Mouse (Mus musculus) left cerebral cortex, adult 2 months (tissue): ENCODE results near the gene Gm49673. TPM values are rescaled to one million over a fixed set of nuclear protein-coding genes. Genes with fewer than 3 reads are reported as not detected.
"Not testable (repeated sequence)": the region's sequence is repeated elsewhere in the genome, so short reads cannot be mapped to it uniquely, and the experiment has no call there.

Experiments used
- DNase-seq, 2 experiments: peaks; one replicate each; pipeline ENCODE4 v3.0.0; 2021 to 2022; ENCODE audit warnings: low spot score in 2 of 2, mixed read lengths in 1 of 2; ENCODE audit errors: extremely low spot score in 1 of 2
- H3K27ac ChIP-seq: fragments of 200-600 bp; 2 replicates; pipeline ENCODE4 v1.8.1; 2022
- H3K4me3 ChIP-seq: fragments of 200-600 bp; 2 replicates; pipeline ENCODE4 v1.8.1; 2022
- CTCF ChIP-seq: fragments of 200-600 bp; IDR thresholded peaks from 2 replicates; pipeline ENCODE4 v1.8.1; 2022; ENCODE audit warnings: antibody characterized with exemption, mild to moderate bottlenecking, moderate library complexity
- intact Hi-C: fragments of 180-260 bp; cut with DNase I; formaldehyde crosslinking; loops from one replicate; pipeline ENCODE4 v1.15.1; 2025
- total RNA-seq, 2 experiments: library from RNA; stranded (reverse); gene quantifications; 2 replicates each; pipeline ENCODE4 v1.2.3; 2021

The Gm49673 gene
- total RNA-seq, 2 experiments from 2014 or later = 0.18 to 0.61 TPM

GRCm38 (mm10) chr17:8100405-8101296 is 46.9 kb downstream of the Gm49673 start:
- intact Hi-C loops, H3K4me3 ChIP-seq, H3K27ac ChIP-seq, DNase-seq: not testable (repeated sequence)

- DNase-seq, H3K27ac ChIP-seq, H3K4me3 ChIP-seq, intact Hi-C loops: not testable (repeated sequence)
These were observed 51.4 kb downstream of the Gm49673 start for GRCm38 (mm10) chr17:8096199-8096598.

DNA sequence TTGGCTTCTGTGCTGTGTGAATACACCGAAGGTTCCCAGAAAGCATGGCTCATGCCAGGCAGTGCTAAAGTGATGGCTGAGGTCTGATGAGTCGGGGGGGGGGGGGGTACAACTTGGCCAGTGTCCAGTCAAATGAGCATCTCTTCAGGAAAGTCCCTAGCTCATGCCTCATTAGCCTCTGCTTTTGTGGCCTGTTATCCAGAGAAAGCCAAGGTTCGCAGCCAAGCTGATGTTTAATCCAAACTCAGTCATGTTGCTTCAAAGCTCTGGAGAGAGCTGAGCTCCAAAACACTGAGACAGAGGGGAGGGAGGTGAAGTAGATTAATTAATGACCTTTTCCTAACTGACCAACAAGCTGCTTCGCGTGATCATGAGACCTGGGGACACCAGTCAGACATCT is 51.9 kb downstream of the Gm49673 start:
- H3K27ac ChIP-seq, DNase-seq, intact Hi-C loops, H3K4me3 ChIP-seq: not testable (repeated sequence)

- H3K4me3 ChIP-seq, DNase-seq, intact Hi-C loops, H3K27ac ChIP-seq: not testable (repeated sequence)
These were observed 54.8 kb downstream of the Gm49673 start for GRCm38 (mm10) chr17:8092537-8093526.

DNA sequence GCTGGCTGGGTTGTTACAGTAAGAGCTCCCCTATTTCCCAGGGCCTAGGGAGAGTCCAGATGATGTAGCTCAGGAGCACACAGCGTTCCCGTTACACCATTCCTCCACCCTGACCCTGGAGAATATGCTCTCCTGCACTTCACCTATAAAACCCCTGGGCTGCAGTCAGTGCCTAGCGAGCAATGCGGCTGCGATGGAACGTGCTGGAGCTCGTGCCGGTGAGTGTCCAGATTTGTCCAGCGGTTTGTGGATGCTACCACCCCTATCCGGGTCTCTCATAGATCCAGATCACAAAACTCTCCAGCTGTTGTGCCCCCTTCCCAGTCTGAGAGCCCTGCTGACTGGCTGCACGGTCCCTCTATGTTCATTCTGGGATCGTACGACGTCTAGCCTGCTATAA is 56.3 kb downstream of the Gm49673 start:
- H3K4me3 ChIP-seq, DNase-seq, intact Hi-C loops, H3K27ac ChIP-seq: not testable (repeated sequence)

GRCm38 (mm10) chr17:8069847-8070246 is 77.7 kb downstream of the Gm49673 start:
- H3K27ac ChIP-seq, DNase-seq, H3K4me3 ChIP-seq, intact Hi-C loops: not testable (repeated sequence)

GRCm38 (mm10) chr17:8056637-8057138 is 90.9 kb downstream of the Gm49673 start:
- H3K27ac ChIP-seq, H3K4me3 ChIP-seq, intact Hi-C loops, DNase-seq: not testable (repeated sequence)

DNA sequence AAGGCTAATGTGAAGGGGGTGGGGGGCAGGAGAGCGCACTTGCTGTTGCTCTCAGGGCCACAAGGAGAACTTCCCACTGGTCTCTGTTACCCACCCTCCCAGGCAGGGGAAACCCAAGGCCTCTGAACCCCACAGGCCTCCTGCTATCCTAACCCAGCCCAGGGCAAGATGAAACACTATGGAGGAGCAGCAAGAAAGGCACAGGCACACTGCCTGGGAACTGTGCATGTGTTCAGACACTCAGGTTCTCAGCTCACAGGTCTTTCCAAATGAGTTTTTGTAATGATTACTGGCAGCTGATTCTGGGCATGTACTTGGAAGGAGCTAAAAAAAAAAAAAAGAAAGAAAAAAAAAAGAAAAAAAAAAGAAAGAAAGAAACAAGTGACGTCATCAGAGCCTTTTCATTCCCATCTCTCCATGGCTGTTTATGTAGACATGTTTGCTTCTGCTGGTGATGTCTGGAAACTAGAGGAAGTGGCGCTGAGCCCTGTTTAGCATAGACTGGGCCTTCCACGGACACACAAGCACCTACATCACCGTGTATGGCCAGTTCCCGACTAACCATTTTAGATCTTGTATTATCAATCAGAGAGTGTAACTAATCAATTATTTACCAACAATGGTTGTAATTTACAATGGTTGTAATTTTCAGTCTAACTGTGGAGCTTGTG is 91.5 kb downstream of the Gm49673 start:
- intact Hi-C loops, DNase-seq, H3K27ac ChIP-seq, H3K4me3 ChIP-seq: not testable (repeated sequence)

- H3K4me3 ChIP-seq, intact Hi-C loops, H3K27ac ChIP-seq: not testable (repeated sequence)
- DNase-seq = peak; percentile 75 to 82
- TF ChIP-seq CTCF = peak; percentile 55
These were observed 96.3 kb downstream of the Gm49673 start for GRCm38 (mm10) chr17:8051247-8051646.

DNA sequence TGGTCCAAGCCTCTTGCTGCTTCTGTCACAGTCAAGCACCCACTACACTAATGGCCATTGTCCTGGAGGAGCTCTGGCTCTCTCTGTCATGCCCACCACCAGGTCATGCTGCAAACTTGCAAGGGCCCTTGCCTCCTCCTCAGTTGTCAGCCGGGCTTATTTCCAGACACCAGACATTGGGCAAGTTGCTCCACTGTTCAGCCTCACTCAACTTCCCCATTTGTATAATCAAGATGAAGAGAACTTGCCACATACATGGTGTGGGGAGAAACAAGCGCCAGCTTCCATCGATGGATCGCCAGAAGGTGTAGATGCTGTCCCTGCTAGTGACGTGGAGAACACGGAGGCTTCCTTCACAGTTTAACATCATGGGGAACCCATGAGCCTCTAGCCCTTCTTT is 97.4 kb downstream of the Gm49673 start:
- intact Hi-C loops, H3K27ac ChIP-seq, H3K4me3 ChIP-seq, DNase-seq: not testable (repeated sequence)

DNA sequence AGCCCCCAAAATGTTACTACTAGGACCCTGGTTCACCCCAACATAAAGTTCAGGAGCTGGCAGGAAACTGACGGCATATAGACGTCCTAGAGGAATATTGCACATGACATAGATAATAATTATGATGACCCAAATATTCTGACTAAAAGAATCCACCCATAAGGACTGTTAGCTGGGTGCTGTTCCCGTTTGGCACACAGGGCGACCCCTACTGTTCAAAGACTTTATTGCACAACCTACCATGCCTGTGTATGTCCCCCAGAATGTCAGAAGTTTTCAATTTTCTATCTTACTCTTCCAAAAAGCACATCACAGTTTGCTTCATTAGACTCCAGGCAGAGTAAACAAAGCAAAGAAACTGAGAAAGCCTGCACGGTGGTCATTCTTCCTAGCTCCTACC is 101.4 kb downstream of the Gm49673 start:
- intact Hi-C loops, H3K27ac ChIP-seq, H3K4me3 ChIP-seq: not testable (repeated sequence)
- DNase-seq = peak; percentile 60 to 70
- TF ChIP-seq CTCF = peak; percentile 41

DNA sequence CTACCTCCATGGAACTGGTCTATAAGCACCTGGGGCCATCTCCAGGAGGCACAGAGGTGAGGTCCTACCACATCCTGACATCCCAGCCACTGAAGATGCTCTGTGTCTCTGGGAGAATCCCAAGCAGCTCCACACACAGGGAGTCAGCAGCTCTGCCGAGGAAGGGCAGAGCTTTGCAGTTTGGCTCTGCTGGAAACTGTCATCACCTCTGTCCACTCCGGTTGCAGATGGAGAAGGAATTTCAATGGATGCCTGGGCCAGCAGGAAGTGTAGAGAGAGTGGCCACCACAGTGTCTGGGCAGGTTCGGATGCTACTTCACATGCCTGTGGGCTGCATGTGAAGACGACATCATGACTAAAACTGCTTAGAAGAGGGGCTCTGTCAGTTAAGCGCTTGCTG is 106.4 kb downstream of the Gm49673 start:
- H3K27ac ChIP-seq, H3K4me3 ChIP-seq, intact Hi-C loops, DNase-seq: not testable (repeated sequence)

DNA sequence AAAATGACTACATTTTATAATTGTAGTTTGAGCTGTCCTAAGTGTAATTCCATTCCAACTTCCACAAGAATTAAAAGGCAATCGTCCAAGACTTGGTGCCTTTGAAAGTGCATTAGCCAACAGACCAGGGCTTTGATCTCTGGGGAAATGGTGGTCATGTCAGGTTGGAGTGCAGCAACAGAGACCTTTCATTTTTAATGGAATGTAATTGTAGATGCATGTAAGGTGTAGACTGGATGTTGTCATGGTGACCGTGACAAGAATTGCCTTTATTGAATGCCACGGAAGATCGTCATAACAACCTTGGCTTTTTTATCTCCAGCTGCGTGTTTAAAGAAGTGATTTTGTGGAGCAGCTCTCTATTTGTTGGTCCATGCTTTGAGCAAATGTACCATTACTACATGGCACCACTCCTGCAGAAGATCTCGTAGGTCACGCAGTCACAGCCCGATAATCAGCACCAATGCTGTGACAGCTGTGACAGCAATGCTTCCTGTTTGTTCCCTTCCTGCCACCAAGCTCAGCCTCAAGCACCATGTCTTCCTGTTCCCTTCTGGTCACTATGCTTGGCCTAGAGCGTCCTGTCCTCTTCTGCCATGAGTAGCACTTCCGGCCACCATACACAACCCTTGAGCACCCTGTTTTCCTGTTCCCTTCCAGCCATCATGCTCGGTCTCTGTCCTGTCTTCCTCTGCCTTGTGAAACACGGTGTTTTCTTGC is 107.5 kb downstream of the Gm49673 start:
- DNase-seq, intact Hi-C loops, H3K4me3 ChIP-seq, H3K27ac ChIP-seq: not testable (repeated sequence)

DNA sequence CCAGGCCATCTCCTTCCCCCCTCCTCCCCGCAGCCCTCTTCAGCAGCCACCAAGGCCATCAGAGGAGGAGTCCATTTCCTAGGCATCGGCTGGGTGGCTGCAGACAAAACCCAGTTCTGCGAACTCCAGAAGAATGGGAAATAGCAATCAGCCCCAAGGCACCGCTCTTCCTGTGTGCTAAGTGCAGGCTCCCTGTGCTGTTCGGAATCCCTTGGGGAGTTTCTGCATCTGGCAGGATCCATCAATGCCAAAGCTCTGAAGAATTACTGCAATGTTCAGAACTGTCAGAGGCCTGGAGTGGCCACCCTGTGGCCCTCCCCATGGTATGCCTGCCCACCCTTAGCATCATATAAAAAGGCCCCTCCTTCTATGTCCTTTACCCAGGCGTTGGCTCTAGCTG is 110.6 kb downstream of the Gm49673 start:
- H3K27ac ChIP-seq, DNase-seq, H3K4me3 ChIP-seq, intact Hi-C loops: not testable (repeated sequence)
